In the genomic region with DNA sequence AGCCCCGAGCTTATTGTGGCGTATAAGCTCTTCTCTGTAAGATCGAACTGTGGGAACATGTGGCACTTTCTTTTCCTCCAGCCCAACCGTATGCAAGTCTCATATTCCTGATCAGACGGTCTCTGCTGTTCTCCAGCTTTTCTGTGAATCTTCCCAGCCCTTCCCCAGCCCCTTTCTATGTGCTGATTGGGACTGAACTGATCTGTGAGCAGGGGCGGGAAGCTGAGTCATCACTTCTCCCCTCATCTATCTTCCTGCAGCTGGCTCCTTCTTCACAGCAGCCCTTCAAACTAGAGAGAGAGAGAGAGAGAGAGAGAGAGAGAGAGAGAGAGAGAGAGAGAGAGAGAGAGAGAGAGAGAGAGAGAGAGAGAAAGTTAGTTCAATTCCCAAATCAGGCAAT, we compare ENCODE assay signal across 23 mouse cellular contexts.
"Had no signal": no experiment of that assay in that cellular context is flagged by ENCODE, and none has a peak within 500 bp of the region (broad histone marks: within the 10 kb centered on the region; RNA-seq: fewer than 3 reads in every experiment).

No protein-coding gene starts in this region.

- DNase-seq: kidney, adult 18-20 months; kidney, adult 9 months; kidney, postnatal 14 days; kidney, postnatal 4 days; layer of hippocampus, postnatal 36 days; liver; lung, adult 18-20 months; lung, postnatal 36 days; retina, postnatal 1 day; thymus, adult 2 months; thymus, postnatal 14 days; thymus, postnatal 4 days had no signal

- H3K4me3 ChIP-seq: left cerebral cortex, adult 2 months; limb, embryonic 12.5 days; liver, embryonic 12.5 days; liver, embryonic 15.5 days; megakaryocyte, embryonic 14.5 days; midbrain, embryonic 10.5 days; midbrain, embryonic 13.5 days; myocyte; neural tube, embryonic 13.5 days had no signal

- H3K9ac ChIP-seq: limb, embryonic 12.5 days; liver, embryonic 12.5 days; liver, embryonic 15.5 days; midbrain, embryonic 13.5 days; neural tube, embryonic 13.5 days had no signal

- H3K4me2 ChIP-seq: limb, embryonic 12.5 days; liver, embryonic 12.5 days; liver, embryonic 15.5 days; midbrain, embryonic 13.5 days; neural tube, embryonic 13.5 days had no signal

- H3K27me3 ChIP-seq: limb, embryonic 12.5 days; liver, embryonic 12.5 days; liver, embryonic 15.5 days; midbrain, embryonic 13.5 days; neural tube, embryonic 13.5 days had no signal

- H3K36me3 ChIP-seq: limb, embryonic 12.5 days; liver, embryonic 12.5 days; liver, embryonic 15.5 days; midbrain, embryonic 10.5 days; midbrain, embryonic 13.5 days; neural tube, embryonic 13.5 days had no signal

- H3K27ac ChIP-seq: left cerebral cortex, adult 2 months; limb, embryonic 12.5 days; liver, embryonic 12.5 days; liver, embryonic 15.5 days; midbrain, embryonic 10.5 days; midbrain, embryonic 13.5 days; neural tube, embryonic 13.5 days had no signal

- H3K4me1 ChIP-seq: limb, embryonic 12.5 days; liver, embryonic 12.5 days; liver, embryonic 15.5 days; midbrain, embryonic 13.5 days; neural tube, embryonic 13.5 days had no signal

- ATAC-seq: intestine, embryonic 16.5 days; liver, embryonic 12.5 days; midbrain, embryonic 13.5 days; midbrain, embryonic 16.5 days had no signal

- H3K9me3 ChIP-seq: limb, embryonic 12.5 days; liver, embryonic 12.5 days; liver, embryonic 15.5 days; midbrain, embryonic 10.5 days; midbrain, embryonic 13.5 days; neural tube, embryonic 13.5 days had no signal
